Mouse (Mus musculus): Measurements from ENCODE around the gene Rab7b. TPM values are rescaled to one million over a fixed set of nuclear protein-coding genes. Genes with fewer than 3 reads are reported as not detected.
A peak's percentile ranks its signal among the peaks of the same experiment; 100 is the strongest.

The Rab7b gene
- total RNA-seq (2017): 1.4 to 3.7 TPM (median 2.3 TPM) in 3 replicates

GRCm38 (mm10) chr1:131688475-131688874 lies at the start of gene Rab7b:
TSS of gene Rab7b (plus strand) at chr1:131688695.
- peak; percentile 44; the same call in 1 of the 2 replicates for ATAC-seq (replicated peaks; ENCODE audit: insufficient number of reproducible peaks, low FRiP score, low TSS enrichment, poor library complexity, severe bottlenecking)

- no peak for ATAC-seq (replicated peaks; ENCODE audit: insufficient number of reproducible peaks, low FRiP score, low TSS enrichment, poor library complexity, severe bottlenecking)
These were observed 48.4 kb upstream of the Rab7b start for GRCm38 (mm10) chr1:131640062-131640461.

- ATAC-seq (replicated peaks; ENCODE audit: insufficient number of reproducible peaks, low FRiP score, low TSS enrichment, poor library complexity, severe bottlenecking): no peak
These were observed 46.9 kb upstream of the Rab7b start for GRCm38 (mm10) chr1:131641565-131641964.

GRCm38 (mm10) chr1:131642251-131642650 lies 46.2 kb upstream of the Rab7b start:
- ATAC-seq (replicated peaks; ENCODE audit: insufficient number of reproducible peaks, low FRiP score, low TSS enrichment, poor library complexity, severe bottlenecking): no peak

- no peak for ATAC-seq (replicated peaks; ENCODE audit: insufficient number of reproducible peaks, low FRiP score, low TSS enrichment, poor library complexity, severe bottlenecking)
These were observed 35.6 kb upstream of the Rab7b start for GRCm38 (mm10) chr1:131652670-131653443.

DNA sequence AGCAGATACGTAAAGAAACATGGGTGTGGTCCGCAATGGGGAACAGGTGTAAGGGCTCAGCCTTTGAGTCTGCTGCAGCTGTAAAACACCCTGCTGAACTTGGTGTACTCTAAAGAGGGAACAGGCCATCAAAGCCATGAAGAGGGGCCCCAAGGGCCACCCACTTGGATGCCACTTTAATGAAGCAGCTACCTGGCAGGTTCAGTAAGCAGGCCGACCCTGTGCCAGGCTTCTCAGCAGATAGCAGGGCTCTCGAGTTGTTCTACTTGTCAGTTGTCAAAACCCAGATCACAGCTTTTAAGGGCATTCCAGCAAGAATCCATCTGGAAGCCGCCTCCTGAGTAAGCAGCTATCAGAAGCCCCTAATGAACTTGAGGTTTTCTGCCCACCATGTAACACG lies 32.9 kb upstream of the Rab7b start:
- ATAC-seq (replicated peaks; ENCODE audit: insufficient number of reproducible peaks, low FRiP score, low TSS enrichment, poor library complexity, severe bottlenecking): no peak

DNA sequence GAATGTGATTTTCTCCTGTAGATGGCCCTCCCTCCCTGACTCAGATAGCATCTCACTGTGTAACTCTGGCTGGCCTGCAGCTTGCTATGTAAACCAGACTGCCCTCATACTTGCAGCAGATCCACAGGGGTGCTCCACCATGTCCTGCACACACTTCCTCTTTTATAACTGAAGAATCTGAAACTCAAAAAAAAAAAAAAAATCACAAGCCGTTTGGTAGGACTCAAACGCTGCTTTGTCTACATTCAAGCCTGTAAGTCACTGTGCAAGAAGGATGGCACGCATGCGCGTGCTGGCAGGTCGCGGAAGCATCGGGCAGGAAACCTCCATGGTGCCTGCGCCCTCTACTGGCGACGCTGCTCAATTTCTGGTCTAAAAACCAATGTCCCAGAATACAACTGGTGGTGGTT lies 30.5 kb upstream of the Rab7b start:
- peak; percentile 90 for ATAC-seq (replicated peaks; ENCODE audit: insufficient number of reproducible peaks, low FRiP score, low TSS enrichment, poor library complexity, severe bottlenecking)

DNA sequence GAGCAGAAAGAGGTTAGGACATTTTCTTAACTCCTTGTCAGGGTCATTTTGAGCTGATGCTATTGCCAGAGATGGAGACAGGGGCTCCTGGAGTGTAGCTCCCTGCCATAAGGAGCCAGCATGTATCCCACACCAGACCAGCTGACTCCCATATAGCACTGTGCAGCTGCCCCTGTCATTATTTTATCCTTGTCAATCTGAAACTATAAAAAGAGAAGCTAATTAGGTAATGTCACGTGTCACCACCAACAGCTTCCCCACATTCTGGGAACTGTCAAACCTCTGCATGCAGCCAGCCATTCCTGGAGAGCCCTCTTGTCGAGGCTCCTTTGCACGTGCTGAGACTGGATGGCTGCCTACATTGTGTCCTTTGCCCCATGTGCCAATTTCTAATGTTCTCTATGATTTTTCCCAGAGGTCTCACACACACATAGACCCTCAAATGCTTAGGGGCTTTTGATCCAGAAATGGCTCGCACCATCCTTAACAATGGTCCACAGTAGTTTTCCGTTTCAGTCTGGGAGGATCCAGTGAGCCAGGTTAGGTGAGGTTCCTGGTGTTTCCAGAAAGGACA lies 28.9 kb upstream of the Rab7b start:
- no peak for ATAC-seq (replicated peaks; ENCODE audit: insufficient number of reproducible peaks, low FRiP score, low TSS enrichment, poor library complexity, severe bottlenecking)

DNA sequence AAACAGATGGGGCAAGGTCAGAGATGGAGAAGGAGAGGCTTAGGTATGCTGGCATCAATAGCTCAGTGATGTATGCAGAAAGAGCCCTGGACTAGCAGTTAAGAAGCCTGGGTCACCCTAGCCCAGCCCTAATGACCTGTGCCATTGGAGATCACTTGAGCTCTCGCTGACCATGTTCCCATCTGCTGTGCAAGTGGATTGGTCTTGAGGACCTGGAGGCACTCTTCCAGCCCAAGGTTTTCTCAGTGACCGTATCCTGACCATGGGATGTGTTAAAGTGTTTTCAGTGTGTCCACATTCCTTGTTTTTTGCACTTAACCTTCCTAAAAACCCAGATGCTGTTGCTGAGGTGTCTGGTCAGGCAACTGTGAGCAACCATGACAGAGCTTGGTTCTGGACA lies 28.2 kb upstream of the Rab7b start:
- no peak for ATAC-seq (replicated peaks; ENCODE audit: insufficient number of reproducible peaks, low FRiP score, low TSS enrichment, poor library complexity, severe bottlenecking)

DNA sequence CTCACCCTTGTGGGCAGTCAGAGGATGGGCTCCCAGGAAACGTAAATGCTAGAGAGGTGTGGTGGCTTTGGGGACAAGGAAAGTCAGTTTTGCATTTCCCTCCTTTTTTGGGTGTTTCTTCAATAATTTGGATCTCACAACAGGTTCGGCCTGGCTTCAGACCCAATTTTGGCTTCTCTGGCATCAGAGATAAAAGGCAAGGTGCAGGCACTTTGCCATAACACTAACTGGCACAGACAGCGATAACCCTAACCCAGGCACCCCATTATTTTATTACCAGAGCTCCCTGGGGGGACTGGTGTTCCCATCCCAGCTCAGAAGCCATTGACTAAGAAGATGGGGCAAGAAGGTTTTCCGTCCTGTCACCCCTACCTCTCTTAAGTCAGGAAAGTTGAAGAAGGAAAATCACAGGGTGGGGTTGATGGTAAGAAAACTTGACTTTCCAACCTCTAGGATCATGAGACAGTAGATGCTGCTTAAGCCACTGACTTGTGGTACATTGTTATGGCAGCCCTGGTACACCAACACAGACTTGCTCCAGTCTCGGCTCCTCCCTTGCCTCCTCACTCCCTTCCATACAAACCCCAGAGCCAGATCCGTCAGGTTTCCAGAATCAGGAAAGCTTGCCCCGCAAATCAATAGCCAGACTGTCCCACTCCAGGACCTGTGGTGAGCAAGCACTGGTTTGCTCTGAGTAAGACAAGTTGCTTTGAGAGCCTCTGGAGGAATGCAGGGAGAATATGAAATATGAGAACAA lies 27.6 kb upstream of the Rab7b start:
- ATAC-seq (replicated peaks; ENCODE audit: insufficient number of reproducible peaks, low FRiP score, low TSS enrichment, poor library complexity, severe bottlenecking): no peak

GRCm38 (mm10) chr1:131661749-131662148 lies 26.7 kb upstream of the Rab7b start:
- ATAC-seq (replicated peaks; ENCODE audit: insufficient number of reproducible peaks, low FRiP score, low TSS enrichment, poor library complexity, severe bottlenecking): no peak

- no peak for ATAC-seq (replicated peaks; ENCODE audit: insufficient number of reproducible peaks, low FRiP score, low TSS enrichment, poor library complexity, severe bottlenecking)
These were observed 25.1 kb upstream of the Rab7b start for GRCm38 (mm10) chr1:131663286-131663995.

DNA sequence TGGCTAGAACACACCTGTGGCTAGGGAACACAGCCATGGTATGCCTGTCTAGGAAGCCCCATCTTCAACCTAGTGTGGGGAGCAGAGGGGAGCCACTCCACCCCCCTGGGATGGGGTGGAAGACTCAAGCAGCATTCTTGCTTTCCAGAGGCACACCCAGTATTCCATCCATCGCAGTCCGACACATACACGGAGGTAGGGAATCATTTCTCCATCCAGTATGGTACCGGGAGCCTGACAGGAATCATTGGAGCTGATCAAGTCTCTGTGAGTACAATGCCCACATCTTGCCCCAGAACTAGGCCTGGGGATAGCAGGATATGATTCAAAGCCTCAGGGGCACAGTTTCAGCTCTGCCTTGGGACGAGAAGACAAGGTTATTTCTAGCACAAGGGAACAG lies 24.4 kb upstream of the Rab7b start:
- ATAC-seq (replicated peaks; ENCODE audit: insufficient number of reproducible peaks, low FRiP score, low TSS enrichment, poor library complexity, severe bottlenecking): no peak

DNA sequence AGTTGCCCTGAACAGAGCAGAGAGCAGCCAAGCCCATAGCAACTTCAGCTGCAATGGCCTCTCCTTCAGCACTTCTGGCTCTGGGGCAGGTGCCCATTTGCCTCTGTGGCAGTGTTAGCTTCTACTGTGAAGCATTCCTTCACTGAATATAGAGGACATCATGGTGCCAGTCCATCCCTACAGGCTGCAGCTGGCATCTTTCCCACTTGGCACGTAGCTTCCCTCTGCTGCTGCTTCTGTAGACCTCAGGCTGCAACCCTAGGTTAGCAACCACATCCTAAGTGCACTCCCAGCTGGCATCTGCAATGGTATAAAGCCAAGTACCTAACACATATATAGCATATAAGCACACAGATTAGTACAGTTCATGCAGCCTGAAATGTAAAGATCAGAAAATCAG lies 22.6 kb upstream of the Rab7b start:
- no peak for ATAC-seq (replicated peaks; ENCODE audit: insufficient number of reproducible peaks, low FRiP score, low TSS enrichment, poor library complexity, severe bottlenecking)

- peak; percentile 66 for ATAC-seq (replicated peaks; ENCODE audit: insufficient number of reproducible peaks, low FRiP score, low TSS enrichment, poor library complexity, severe bottlenecking)
These were observed 17.4 kb upstream of the Rab7b start for GRCm38 (mm10) chr1:131671113-131671512.

DNA sequence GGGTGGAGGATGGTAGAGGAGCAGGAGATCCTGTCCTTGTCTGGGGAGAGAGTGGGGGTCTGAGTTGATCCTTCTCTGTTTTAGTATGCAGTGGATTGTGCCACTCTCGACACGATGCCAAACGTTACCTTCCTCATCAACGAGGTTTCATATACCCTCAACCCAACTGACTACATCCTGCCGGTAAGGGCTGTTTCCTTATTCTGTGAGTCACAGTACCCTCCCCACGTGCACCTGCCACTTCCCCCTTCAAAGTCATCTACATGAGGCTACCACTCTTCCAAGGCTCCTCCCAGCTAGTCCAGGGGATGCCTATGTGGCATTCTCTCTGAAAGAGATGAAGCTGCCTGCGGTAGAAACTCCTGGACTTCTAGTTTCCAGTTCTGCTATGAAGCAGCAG lies 16.1 kb upstream of the Rab7b start:
- ATAC-seq (replicated peaks; ENCODE audit: insufficient number of reproducible peaks, low FRiP score, low TSS enrichment, poor library complexity, severe bottlenecking): peak; percentile 81

DNA sequence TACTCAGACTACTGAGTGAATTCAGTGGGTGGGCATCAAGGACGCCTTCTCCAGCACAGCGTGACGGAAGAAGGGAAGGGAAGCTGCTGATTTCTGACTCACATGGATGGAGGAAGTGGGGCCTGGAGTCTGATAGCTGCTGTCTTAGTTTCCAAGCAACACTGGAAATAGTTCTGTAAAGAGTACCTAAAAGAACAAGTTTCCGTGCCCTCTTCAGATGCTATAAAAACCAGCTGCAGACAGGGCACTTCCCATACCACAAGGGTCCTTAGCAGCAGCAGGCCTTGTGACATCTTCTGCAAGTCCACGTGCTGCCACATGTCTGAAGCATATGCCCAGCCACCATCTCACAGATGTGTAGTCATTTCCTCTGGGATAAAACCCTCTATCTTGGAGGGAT lies 8.9 kb upstream of the Rab7b start:
- ATAC-seq (replicated peaks; ENCODE audit: insufficient number of reproducible peaks, low FRiP score, low TSS enrichment, poor library complexity, severe bottlenecking): no peak

- no peak for ATAC-seq (replicated peaks; ENCODE audit: insufficient number of reproducible peaks, low FRiP score, low TSS enrichment, poor library complexity, severe bottlenecking)
These were observed 756 bp upstream of the Rab7b start for GRCm38 (mm10) chr1:131687739-131688138.

DNA sequence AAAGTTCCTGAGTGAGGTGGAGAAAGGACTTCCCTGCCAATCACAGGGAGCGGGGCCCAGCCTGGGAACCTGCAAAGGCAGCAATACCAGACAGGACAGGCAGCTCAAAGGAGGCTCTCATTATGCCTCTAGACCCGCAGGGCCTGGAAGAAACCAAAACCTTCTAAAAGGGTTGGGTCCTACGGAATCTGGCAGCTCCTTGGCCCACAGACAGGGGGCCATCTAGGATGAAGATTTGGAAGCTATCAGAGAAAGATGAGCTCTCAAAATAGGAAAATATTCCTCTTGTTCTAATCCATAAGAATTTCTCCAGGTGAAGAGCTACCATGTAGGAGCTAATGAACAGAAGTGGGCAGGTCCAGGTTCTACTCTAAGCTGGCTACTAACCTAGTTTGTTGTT lies 521 bp downstream of the Rab7b start:
- ATAC-seq (replicated peaks; ENCODE audit: insufficient number of reproducible peaks, low FRiP score, low TSS enrichment, poor library complexity, severe bottlenecking): no peak
